Mouse (Mus musculus): ENCODE measurements around the gene Olfr552.
"Not testable (repeated sequence)": the region's sequence is repeated elsewhere in the genome, so short reads cannot be mapped to it uniquely, and the experiment has no call there.

Olfr552 gene

GRCm38 (mm10) chr7:102644945-102645344 lies 47.4 kb downstream of the Olfr552 start:
- not testable (repeated sequence) for H3K36me3 ChIP-seq (ENCODE audit: control insufficient read depth, insufficient read depth, low read length, poor library complexity, severe bottlenecking); H3K27me3 ChIP-seq (ENCODE audit: control insufficient read depth, insufficient read depth, low read length, poor library complexity, severe bottlenecking); DNase-seq (ENCODE audit: low read depth, low spot score)
